Mouse (Mus musculus) leukemia stem cell, adult 10-12 weeks (primary cell): Measurements from ENCODE around the gene Olfr837. TPM values are rescaled to one million over a fixed set of nuclear protein-coding genes. Genes with fewer than 3 reads are reported as not detected.

Experiments used
- polyA plus RNA-seq: library from polyadenylated mRNA; stranded (reverse); fragments of >175 nt; gene quantifications from 2 replicates; pipeline ENCODE4 v1.2.3, GENCODE M21; 2012; ENCODE audit warnings: low replicate concordance

Olfr837 gene
- polyA plus RNA-seq, result not detected in 2 replicates

DNA sequence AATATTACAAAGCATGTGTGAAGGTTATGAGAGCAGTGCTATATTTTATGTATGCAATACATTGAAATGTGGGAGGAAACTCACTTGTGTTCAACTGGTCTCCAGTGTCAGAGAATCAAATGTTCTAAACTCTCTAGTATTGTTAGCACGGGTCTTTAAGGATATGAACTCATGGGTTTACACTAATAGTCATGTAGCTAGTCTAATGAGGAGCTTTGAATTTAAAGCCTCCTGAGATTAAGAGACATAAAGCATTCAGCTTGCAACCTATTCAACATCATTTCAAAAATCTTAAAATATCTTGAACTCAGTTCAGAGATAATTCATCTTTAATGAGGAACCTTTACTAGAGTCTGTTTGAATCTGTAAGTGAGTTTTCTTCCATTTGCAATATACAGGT is at the start of gene Olfr837:
Gene Olfr837, plus strand, starts transcription at position 301 of the 400 bp plus-strand sequence.

DNA sequence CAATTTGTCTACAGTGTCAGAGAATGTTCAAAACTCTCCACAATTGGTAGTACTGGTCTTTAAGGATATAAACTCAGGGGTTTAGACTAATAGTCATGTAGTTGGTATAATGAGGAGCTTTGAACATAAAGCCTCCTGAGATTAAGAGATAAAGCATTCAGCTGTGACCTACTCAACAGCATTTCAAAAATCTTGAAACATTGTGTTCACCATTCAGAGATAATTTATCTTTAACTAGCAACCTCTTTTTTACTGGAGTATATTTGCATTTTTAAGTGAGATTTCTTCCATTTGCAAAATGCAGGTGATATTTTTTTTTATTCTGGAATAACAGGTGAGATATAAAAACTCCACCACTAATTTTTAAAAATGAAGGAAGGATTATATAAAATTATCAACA is 16.0 kb upstream of the Olfr837 start, which contains the start of gene Olfr836:
Gene Olfr836, plus strand, starts transcription at position 301 of the 400 bp plus-strand sequence.

DNA sequence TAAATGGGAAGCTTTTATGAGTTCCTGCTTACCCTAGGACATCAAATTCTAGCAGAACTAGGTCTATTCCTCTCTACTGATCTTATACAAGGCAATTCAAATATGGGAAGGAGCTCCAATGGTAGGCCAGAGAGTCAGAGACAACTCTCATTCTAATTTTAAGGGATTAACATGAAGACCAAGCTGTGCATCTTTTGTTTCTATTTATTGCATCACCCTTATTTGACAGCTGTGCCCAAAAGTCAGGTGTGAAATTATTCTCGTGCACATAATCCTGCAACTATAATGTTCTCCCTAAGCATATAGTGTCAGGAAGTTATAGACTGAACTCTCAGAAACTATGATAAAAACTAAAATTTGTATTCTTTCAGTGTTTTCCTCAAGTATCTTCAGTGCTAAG is 41.1 kb downstream of the Olfr837 start, which contains the start of gene Olfr839-ps1:
Gene Olfr839-ps1, minus strand, starts transcription at position 101 of the 400 bp plus-strand sequence.

Other genes with a start within 250 kb of the Olfr837 start
- not detected in 2 replicates for gene Olfr832, start 199.2 kb upstream of the Olfr837 start, polyA plus RNA-seq
- gene Olfr834, start 148.3 kb upstream of the Olfr837 start, polyA plus RNA-seq, result not detected in 2 replicates
- gene Olfr835, start 103.6 kb upstream of the Olfr837 start, polyA plus RNA-seq, result not detected in 2 replicates
- not detected in 2 replicates for gene Olfr836, start 15.9 kb upstream of the Olfr837 start, polyA plus RNA-seq
- not detected in 2 replicates for gene Olfr839-ps1, start 41.0 kb downstream of the Olfr837 start, polyA plus RNA-seq
- gene Olfr843, start 115.7 kb downstream of the Olfr837 start, polyA plus RNA-seq, result not detected in 2 replicates
- gene Olfr844, start 180.0 kb downstream of the Olfr837 start, polyA plus RNA-seq, result not detected in 2 replicates
- gene Olfr845, start 200.1 kb downstream of the Olfr837 start, polyA plus RNA-seq, result not detected in 2 replicates
- gene Olfr846, start 227.7 kb downstream of the Olfr837 start, polyA plus RNA-seq, result not detected in 2 replicates
- gene Olfr847, start 242.4 kb downstream of the Olfr837 start, polyA plus RNA-seq, result not detected in 2 replicates